Mouse (Mus musculus) heart, adult 8-10 months (tissue): ENCODE measurements around the gene Hk3. TPM values are rescaled to one million over a fixed set of nuclear protein-coding genes. Genes with fewer than 3 reads are reported as not detected.

Experiments used
- DNase-seq: peaks from one replicate; pipeline ENCODE4 v3.0.0; 2022; ENCODE audit warnings: low spot score
- total RNA-seq, 4 experiments: library from RNA; stranded (reverse); gene quantifications; 2 replicates each; pipeline ENCODE4 v1.2.4; 2022

Gene Hk3
- total RNA-seq: 1 to 10 TPM in 1 of 4 experiments, under 1 TPM in 3; 0.83 to 1.1 (median 0.85) TPM

DNA sequence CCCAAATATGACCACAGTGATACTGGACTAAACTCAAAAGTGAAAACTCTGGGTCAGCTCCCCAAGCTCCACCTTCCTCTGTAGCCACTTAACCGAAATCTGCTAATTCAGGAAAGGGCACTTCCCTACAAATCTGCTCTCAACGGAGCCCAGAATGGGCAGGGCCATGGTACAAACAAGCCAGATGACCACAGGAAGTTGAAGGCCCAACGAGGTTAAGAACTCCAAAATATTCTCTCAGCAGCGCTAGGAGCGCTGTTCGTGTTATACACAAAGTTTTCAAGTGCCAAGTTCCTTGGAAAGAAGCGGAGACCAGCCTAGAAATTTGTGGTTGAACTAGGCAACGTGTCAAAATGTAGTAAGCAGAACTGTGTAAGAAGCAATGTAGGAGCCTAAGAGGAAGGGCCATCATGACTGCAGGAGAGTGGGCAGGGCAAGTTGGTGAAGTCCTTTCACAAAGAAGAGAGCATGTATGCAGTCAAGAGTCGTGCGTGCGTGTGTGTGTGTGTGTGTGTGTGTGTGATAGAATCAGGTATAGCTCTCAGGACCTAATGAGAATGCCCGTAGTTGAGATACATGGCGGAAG, at the start of gene Hk3:
Hk3 (minus strand) TSS at position 192 of the 586 bp plus-strand sequence.
- DNase-seq: peak; percentile 21

DNA sequence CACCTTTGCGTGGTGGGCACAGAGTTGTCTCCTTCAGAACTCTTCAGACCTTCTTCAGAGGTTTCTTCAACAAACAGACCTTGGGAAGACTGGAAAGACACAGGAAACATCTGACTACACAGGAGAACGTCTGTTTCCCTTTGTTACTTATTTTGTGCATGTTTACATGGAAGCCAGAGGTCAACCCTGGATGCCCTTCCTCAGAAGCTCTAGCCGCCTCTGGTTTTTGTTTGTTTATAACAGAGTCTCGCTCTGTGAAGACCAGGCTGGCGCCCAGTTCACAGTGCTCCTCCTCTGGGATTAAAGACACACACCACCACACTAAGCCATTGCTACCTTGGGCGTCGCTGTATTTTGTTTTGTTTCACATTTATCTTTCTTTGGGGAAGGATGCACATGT, 48.5 kb upstream of the Hk3 start:
- DNase-seq: no peak

GRCm38 (mm10) chr13:55063276-55063675, 42.1 kb upstream of the Hk3 start:
- no peak for DNase-seq

GRCm38 (mm10) chr13:55058042-55058441, 36.9 kb upstream of the Hk3 start:
- no peak for DNase-seq

DNA sequence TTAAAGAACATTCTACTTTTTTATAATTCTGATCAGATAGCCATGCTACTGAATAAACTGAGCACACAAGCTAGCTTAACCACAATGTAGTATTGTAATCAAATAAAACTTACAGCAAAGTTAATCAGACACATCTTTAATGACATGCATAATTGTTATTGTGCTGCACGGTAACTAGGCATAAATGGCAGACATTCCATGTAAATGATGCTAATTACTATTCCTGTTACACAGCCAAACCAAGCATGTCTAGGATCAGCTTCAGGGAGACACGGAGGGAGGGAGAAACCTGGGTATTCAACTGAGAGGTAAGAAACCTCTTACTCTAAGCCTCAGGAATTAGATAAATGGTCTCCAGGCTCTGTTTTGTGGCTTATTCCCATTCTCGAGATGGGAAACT, 26.5 kb upstream of the Hk3 start:
- no peak for DNase-seq

GRCm38 (mm10) chr13:55040016-55040415, 18.8 kb upstream of the Hk3 start:
- no peak for DNase-seq

- DNase-seq: no peak
Observed at GRCm38 (mm10) chr13:55024215-55024614, 3.0 kb upstream of the Hk3 start.

- DNase-seq: peak; percentile 38
Observed at GRCm38 (mm10) chr13:55022715-55023114, 1.5 kb upstream of the Hk3 start.

DNA sequence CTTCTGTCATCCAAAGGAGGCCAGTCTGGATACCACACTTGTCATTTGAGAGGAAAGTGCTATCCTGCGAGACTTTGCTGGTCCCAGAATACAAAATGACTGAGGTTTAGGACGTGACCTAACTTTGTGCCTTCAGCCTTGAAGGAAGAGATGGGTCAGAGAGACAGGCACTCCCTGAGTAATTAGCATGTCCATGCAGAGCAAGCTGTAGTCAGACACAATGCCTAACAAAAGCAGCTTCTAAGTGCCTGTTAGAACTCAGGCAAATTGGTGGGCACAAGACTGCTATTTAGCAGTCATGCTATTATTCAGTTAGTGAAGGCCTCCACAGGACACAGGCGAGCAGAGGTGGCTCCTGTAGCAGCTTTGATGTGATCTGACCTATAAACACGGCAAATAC, 1.1 kb upstream of the Hk3 start:
- no peak for DNase-seq

DNA sequence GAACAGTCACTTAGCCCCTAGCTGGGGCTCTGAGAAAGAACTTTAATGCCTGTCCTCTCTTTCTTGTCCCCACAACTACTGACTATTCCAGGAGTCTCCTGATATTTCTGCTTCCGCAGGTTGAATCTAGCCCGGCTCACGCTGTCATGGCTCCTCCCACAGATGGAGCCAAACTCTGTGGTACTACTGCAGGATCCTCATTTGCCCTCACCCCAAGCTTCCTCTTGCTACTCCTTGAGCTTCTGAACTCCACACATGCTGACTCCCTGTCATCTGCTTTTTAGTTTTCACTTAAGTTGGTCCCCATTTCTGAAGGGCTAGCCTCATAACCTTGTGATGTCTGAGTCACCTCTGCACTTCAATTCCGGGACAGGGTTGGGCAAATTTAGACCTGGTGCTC, 1.1 kb downstream of the Hk3 start:
- no peak for DNase-seq

DNA sequence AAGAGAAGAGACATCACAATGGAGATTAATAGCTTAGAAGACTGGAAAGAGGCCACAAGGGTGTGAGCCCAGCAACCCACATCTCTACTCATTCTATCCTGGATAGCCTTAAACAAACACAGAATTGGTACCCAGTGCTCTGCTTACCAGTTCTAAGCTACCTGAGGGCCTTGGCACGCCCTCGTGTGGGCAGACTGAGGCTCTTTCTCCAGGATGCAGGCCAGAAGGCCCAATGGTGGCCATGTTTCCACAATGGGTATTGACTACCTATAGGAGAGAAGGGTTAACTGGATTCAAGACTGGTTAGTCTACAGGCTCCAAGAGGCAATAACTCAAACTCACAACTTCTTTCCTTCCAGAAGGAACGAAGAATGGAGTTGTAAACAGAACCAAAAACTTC, 2.0 kb downstream of the Hk3 start:
- no peak for DNase-seq

- no peak for DNase-seq
Observed at GRCm38 (mm10) chr13:55018700-55019099, 2.5 kb downstream of the Hk3 start.

GRCm38 (mm10) chr13:55017898-55018599, 3.1 kb downstream of the Hk3 start:
- no peak for DNase-seq

DNA sequence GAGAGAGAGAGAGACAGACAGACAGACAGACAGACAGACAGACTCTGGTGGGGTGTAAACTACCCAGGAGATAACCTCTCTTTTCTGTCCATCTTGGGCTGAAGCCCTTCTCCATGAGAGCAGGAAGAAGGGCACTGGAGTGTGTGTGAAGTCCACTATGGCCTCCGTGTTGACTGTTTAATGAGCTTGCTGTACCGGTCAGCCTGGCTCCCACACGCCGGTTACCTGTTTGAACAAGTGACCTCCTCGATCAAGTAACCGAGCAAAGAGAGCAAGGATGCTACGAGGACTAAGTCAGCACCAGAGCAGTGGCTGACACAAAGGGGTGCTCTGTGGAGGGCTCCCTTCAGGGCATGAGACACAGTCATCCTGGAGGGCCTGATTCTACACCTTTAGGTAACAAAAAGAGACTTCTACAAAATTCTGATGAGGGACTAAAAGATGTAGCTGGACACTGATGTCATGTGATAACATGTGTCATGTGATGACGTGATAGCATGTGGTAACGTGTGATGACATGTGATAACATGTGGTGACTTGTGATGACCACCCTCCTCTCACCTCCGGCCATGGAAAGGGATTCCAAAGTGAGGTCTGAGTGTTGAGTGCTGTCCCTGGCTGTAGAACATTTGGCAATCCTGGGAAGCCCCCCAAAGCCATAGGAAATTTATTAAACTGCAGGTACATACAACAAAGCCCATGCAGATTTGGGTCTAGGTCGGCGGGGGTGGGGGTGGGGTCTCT, 3.9 kb downstream of the Hk3 start:
- no peak for DNase-seq

DNA sequence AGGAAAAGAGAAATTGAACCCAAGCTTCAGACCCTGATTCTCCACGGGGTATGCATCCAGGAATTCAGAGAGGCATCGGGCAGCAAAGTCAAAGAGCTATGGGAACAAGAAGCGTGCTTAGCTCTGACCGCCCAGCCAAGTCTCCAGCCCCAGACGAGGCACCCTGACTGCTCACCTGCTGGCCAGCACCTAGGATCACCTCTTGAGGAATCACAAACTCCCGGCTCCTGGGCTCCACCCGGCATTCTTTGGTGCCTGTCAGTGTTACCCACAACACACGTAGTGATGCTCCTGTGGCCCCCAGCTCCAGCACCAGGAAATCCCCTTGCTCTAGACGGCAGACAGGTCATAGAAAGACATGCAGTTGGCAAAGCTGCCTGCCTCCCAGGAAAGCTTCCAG, 6.7 kb downstream of the Hk3 start:
- no peak for DNase-seq

DNA sequence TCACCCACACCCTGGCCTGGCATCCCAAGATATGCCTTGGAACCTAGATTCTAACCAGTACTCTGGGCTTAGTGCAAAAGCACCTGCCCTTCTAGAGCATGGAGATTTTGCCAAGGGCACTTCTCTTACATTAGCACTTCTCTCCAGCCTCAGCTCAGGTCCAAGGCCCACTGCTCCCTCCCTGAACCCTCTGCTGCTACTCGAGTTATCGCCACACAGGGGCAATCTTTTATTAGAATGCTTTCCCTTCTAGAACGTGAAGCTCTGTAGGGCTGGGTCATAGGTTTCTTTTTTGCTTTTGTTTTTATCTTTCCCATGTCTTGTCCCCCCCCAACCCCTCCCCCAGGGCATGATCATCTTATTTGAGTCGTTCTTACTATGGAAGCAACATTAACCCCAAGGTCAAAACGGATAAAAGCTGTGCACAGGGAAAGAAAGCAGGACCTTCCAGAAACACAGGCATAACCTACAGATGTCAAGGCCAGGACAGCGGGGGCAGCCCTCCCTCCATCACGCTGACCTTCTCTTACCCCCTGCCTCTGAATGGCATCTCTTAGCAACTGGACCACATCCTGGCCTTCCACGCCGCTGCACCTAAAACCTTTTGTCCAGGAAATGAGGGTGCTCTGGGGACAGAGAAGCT, 7.4 kb downstream of the Hk3 start:
- no peak for DNase-seq

GRCm38 (mm10) chr13:55011981-55012478, 9.2 kb downstream of the Hk3 start:
- no peak for DNase-seq

DNA sequence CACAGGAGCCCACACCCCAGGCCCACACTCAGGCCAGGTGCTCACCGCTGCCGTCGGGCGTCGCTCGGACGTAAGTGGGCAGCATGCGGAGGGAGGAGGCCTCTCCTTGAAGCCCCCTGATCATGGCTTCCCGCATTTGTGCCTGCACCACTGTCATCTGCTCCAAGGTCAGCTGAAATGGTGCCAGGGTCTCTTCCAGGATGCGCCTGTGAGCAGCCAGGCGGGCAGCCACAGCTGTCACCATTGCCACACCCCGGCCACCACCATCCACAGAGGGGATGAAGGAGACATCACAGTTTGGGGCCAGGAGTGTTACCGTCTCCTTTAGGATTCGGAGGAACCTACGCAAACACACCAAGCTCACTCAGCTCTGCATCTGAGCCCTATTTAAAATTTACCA, 10.1 kb downstream of the Hk3 start:
- DNase-seq: no peak

- no peak for DNase-seq
Observed at GRCm38 (mm10) chr13:55008589-55008988, 12.6 kb downstream of the Hk3 start.

DNA sequence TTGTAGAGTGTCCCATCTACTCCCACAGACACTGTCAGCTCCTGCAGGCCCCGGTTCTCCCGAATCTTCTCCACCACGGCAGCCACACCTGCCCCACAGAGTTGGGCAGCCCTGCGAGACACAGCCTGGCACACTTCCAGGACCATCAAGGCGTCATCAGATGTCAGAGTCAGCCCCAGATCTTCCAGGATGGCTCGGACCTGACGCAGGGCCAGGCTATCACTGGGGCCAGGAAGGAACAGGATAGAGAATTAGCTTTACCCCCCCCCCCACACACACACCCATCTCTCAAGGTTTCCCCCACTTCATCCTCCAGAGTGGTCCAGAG, 14.8 kb downstream of the Hk3 start:
- DNase-seq: no peak

GRCm38 (mm10) chr13:55005691-55006414, 15.3 kb downstream of the Hk3 start:
- DNase-seq: no peak

GRCm38 (mm10) chr13:55004646-55005045, 16.5 kb downstream of the Hk3 start:
- no peak for DNase-seq
